ENCODE assay signal across 8 mouse cellular contexts in genomic region chr16:52032376-52033330, GRCm38 (mm10). TPM values are rescaled to one million over a fixed set of nuclear protein-coding genes. Genes with fewer than 3 reads are reported as not detected.
DNase-seq lines count a peak whose midpoint lies in the region; ATAC-seq and TF ChIP-seq lines count a peak whose summit lies in the region.

No protein-coding gene starts in this region.

- WGBS in embryonic facial prominence, embryonic 15.5 days = 11% methylated on average over 29 of the region's 29 CpGs
- 12% methylated on average over 29 of the region's 29 CpGs for WGBS in limb, embryonic 13.5 days
- 21% methylated on average over 29 of the region's 29 CpGs for WGBS in small intestine, adult 2 months

- H3K4me3 ChIP-seq in embryonic facial prominence, embryonic 15.5 days (replicated peaks) = peak overlapping the region; percentile 91
- peak overlapping the region; percentile 92 for H3K4me3 ChIP-seq in limb, embryonic 13.5 days
- peak overlapping the region; percentile 87 for H3K4me3 ChIP-seq in small intestine, adult 2 months (ENCODE audit: low read depth, low read length)

- peak overlapping the region; percentile 50 for H3K4me2 ChIP-seq in embryonic facial prominence, embryonic 15.5 days (replicated peaks)
- H3K4me2 ChIP-seq in limb, embryonic 13.5 days (replicated peaks) = peak overlapping the region; percentile 68

- TF ChIP-seq CTCF in small intestine, adult 2 months (IDR thresholded peaks at IDR 0.05; ENCODE audit: extremely low read depth, insufficient read length, insufficient replicate concordance, low read depth, low read length) = no peak

- H3K9ac ChIP-seq in embryonic facial prominence, embryonic 15.5 days = peak overlapping the region; percentile 79
- peak overlapping the region; percentile 95 for H3K9ac ChIP-seq in limb, embryonic 13.5 days

- H3K4me1 ChIP-seq in embryonic facial prominence, embryonic 15.5 days = peaks cover 23% of the 10 kb centered on the region
- H3K4me1 ChIP-seq in limb, embryonic 13.5 days = peaks cover 50% of the 10 kb centered on the region
- no peaks in the 10 kb centered on the region for H3K4me1 ChIP-seq in small intestine, adult 2 months (ENCODE audit: control insufficient read depth, insufficient read depth, insufficient read length, low read length)

- no peaks in the 10 kb centered on the region for H3K9me3 ChIP-seq in embryonic facial prominence, embryonic 15.5 days (replicated peaks)
- no peaks in the 10 kb centered on the region for H3K9me3 ChIP-seq in limb, embryonic 13.5 days

- peak overlapping the region; percentile 98 for H3K27ac ChIP-seq in embryonic facial prominence, embryonic 15.5 days (replicated peaks)
- H3K27ac ChIP-seq in limb, embryonic 13.5 days = peak overlapping the region; percentile 96
- H3K27ac ChIP-seq in small intestine, adult 2 months (ENCODE audit: insufficient read depth, low read depth, low read length) = peak overlapping the region; percentile 84; the same call in 1 of the 2 replicates

- DNase-seq in heart, adult 11 months = peak; percentile 91
- no peak for DNase-seq in heart, postnatal 4 days
- peak; percentile 55 for DNase-seq in CD4-positive helper T cell, adult 2 months (ENCODE audit: low read depth, low spot score)
- DNase-seq in spleen, adult 18-20 months = no peak

- TF ChIP-seq POLR2A in small intestine, adult 2 months (IDR thresholded peaks at IDR 0.05; ENCODE audit: low read depth, low read length) = no peak

- no peak for ATAC-seq in embryonic facial prominence, embryonic 15.5 days (ENCODE audit: insufficient number of reproducible peaks, low FRiP score, low TSS enrichment, low read depth)
- no peak for ATAC-seq in limb, embryonic 13.5 days (ENCODE audit: low FRiP score, low read depth)
- no peak for ATAC-seq in erythroid progenitor cell, adult 5-6 weeks (replicated peaks; ENCODE audit: low FRiP score, poor library complexity, severe bottlenecking)

- no peaks in the 10 kb centered on the region for H3K27me3 ChIP-seq in embryonic facial prominence, embryonic 15.5 days
- H3K27me3 ChIP-seq in limb, embryonic 13.5 days = no peaks in the 10 kb centered on the region
- no peaks in the 10 kb centered on the region for H3K27me3 ChIP-seq in small intestine, adult 2 months (ENCODE audit: control insufficient read depth, insufficient read depth, low read length)

- H3K36me3 ChIP-seq in embryonic facial prominence, embryonic 15.5 days = peaks cover 5% of the 10 kb centered on the region
- peaks cover 26% of the 10 kb centered on the region for H3K36me3 ChIP-seq in limb, embryonic 13.5 days
- peaks cover 1% of the 10 kb centered on the region; the same call in 1 of the 2 replicates for H3K36me3 ChIP-seq in small intestine, adult 2 months (ENCODE audit: control insufficient read depth, insufficient read depth, low read length)

RNA-seq across cellular contexts. Expression of gene Cblb, which starts 1.6 kb away (rescaled TPM):
- total RNA-seq in heart, postnatal 4 days (2021) = 10 to 100 TPM; 15.4 to 17.2 TPM
- polyA plus RNA-seq in embryonic facial prominence, embryonic 15.5 days (2015; fragmentation: Nextera tagmentation; extraction: Ambion mirVana) = 14.1 and 15.5 TPM in 2 replicates
- 15.3 and 15.5 TPM in 2 replicates for polyA plus RNA-seq in limb, embryonic 13.5 days (2015; fragmentation: Nextera tagmentation; extraction: Ambion mirVana)
- 1.7 and 4.7 TPM in 2 replicates for polyA plus RNA-seq in small intestine, adult 2 months (2012; rRNA removed)
- total RNA-seq in erythroid progenitor cell, adult 5-6 weeks (2015; ENCODE audit: low replicate concordance) = 14.3 and 17.3 TPM in 2 replicates
- total RNA-seq in erythroid progenitor cell, adult 5-6 weeks (2017; ENCODE audit: low replicate concordance) = 5.4 and 7.8 TPM in 2 replicates

Comparison
In these comparisons a context has a peak if more than half of its experiments do, and no peak if none do; other contexts are left out.
1. DNase-seq: peak in heart, adult 11 months (single experiment) and CD4-positive helper T cell, adult 2 months (single experiment); none in heart, postnatal 4 days (single experiment) and spleen, adult 18-20 months (0 of 2).
2. Peak in every context shown above with its lines, with median percentiles within 50 percentile points of each other: H3K27ac ChIP-seq and H3K4me3 ChIP-seq.